ENCODE assay signal across 19 mouse cellular contexts in the genomic region with DNA sequence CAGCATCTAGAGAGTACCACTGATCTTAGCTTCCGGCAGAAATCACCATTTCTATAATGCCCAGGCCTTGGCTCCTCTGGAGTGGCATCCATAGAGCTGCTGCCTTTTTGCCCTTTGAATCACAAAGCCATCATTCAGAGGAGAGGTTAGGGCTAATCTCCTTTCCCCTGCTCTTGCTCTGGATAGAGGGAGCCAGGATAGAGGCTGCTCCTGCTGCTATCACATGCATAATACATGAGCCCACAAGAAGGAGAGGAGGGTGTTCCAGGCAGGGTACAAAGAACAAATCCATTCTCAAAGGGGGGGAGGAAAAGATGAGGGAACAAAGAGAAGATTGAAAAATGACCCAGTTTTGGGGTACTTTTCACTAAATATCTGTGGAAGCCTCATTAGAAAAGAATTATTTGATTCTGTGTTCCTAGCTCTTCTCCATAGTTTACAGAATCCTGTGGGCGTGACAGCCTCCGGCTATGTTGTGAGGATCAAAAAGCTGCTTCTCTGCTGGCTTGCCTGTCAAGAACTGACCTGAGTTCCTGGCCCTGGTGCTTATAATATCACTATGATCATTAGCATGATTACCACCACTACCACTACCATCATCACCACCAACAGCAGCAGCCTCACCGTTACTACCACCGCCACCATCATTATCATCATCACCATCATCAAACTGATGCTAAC. TPM values are rescaled to one million over a fixed set of nuclear protein-coding genes. Genes with fewer than 3 reads are reported as not detected.
DNase-seq lines count a peak whose midpoint lies in the region; ATAC-seq and TF ChIP-seq lines count a peak whose summit lies in the region.
"Had no signal": no experiment of that assay in that cellular context is flagged by ENCODE, and none has a peak within 500 bp of the region (broad histone marks: within the 10 kb centered on the region; RNA-seq: fewer than 3 reads in every experiment).

No protein-coding gene starts in this region.

- no peak for TF ChIP-seq CTCF in brain, embryonic 14.5 days (IDR thresholded peaks at IDR 0.05; ENCODE audit: borderline replicate concordance, extremely low read depth, insufficient read depth, insufficient read length)
- TF ChIP-seq CTCF in midbrain, postnatal 0 days (IDR thresholded peaks at IDR 0.05), result no peak
- TF ChIP-seq CTCF in thymus, adult 2 months (IDR thresholded peaks at IDR 0.05; ENCODE audit: borderline replicate concordance, control insufficient read depth, extremely low read depth, insufficient read depth, low read length, poor library complexity), result no peak

- H3K36me3 ChIP-seq in forebrain, embryonic 15.5 days, result no peaks in the 10 kb centered on the region
- H3K36me3 ChIP-seq in hindbrain, embryonic 16.5 days (ENCODE audit: control insufficient read depth, insufficient read depth, low read length), result no peaks in the 10 kb centered on the region
- H3K36me3 ChIP-seq in midbrain, postnatal 0 days (ENCODE audit: insufficient read depth, low read length), result no peaks in the 10 kb centered on the region
- H3K36me3 ChIP-seq in thymus, adult 2 months (ENCODE audit: control insufficient read depth, insufficient read depth, low read length), result peaks cover 14% of the 10 kb centered on the region
- H3K36me3 ChIP-seq: embryonic facial prominence, embryonic 12.5 days; kidney, embryonic 15.5 days had no signal

- H3K9ac ChIP-seq in forebrain, embryonic 15.5 days (replicated peaks), result no peak overlapping the region
- H3K9ac ChIP-seq in hindbrain, embryonic 16.5 days (ENCODE audit: low read depth, low read length), result no peak overlapping the region
- H3K9ac ChIP-seq in midbrain, postnatal 0 days (replicated peaks; ENCODE audit: low read length, poor library complexity, severe bottlenecking), result no peak overlapping the region
- H3K9ac ChIP-seq: embryonic facial prominence, embryonic 12.5 days; kidney, embryonic 15.5 days; lung, embryonic 14.5 days had no signal

- WGBS in forebrain, embryonic 15.5 days, result 32% methylated on average over 5 of the region's 5 CpGs
- WGBS in hindbrain, embryonic 16.5 days, result 43% methylated on average over 5 of the region's 5 CpGs
- WGBS in midbrain, postnatal 0 days, result 31% methylated on average over 5 of the region's 5 CpGs
- 97% methylated on average over 5 of the region's 5 CpGs for WGBS in thymus, adult 2 months

- H3K27ac ChIP-seq in forebrain, embryonic 15.5 days (replicated peaks), result no peak overlapping the region; the same call in 1 of the 2 replicates
- no peak overlapping the region for H3K27ac ChIP-seq in hindbrain, embryonic 16.5 days (ENCODE audit: low read depth, low read length)
- H3K27ac ChIP-seq in midbrain, postnatal 0 days (ENCODE audit: low read depth, low read length), result 0 out of 2 replicates have a peak overlapping the region, but pooled peaks have one; percentile 18
- no peak overlapping the region for H3K27ac ChIP-seq in thymus, adult 2 months (ENCODE audit: control insufficient read depth, insufficient read depth, low read length)
- H3K27ac ChIP-seq: embryonic facial prominence, embryonic 12.5 days; heart, adult 2 months; kidney, embryonic 15.5 days had no signal

- no peak overlapping the region for H3K4me3 ChIP-seq in forebrain, embryonic 15.5 days
- H3K4me3 ChIP-seq in hindbrain, embryonic 16.5 days (ENCODE audit: low read length), result no peak overlapping the region
- H3K4me3 ChIP-seq in midbrain, postnatal 0 days (ENCODE audit: low read depth, low read length), result no peak overlapping the region
- H3K4me3 ChIP-seq in thymus, adult 2 months (ENCODE audit: control insufficient read depth, insufficient read depth, low read length), result no peak overlapping the region
- H3K4me3 ChIP-seq: embryonic facial prominence, embryonic 12.5 days; heart, adult 2 months; kidney, embryonic 15.5 days had no signal

- peak; percentile 79 for DNase-seq in brain, embryonic 14.5 days (ENCODE audit: low read depth)
- DNase-seq in midbrain, postnatal 0 days (ENCODE audit: low spot score), result no peak
- no peak for DNase-seq in left cerebral cortex, postnatal 14 days (ENCODE audit: low spot score in 2 of 2)
- no peak for DNase-seq in thymus, adult 2 months
- DNase-seq: cerebellum, adult 11-12 months; heart, adult 2 months; heart, postnatal 10 days; layer of hippocampus, adult 9-11 months; lung, embryonic 14.5 days; thymus, postnatal 14 days had no signal

- TF ChIP-seq POLR2A in brain, embryonic 14.5 days (IDR thresholded peaks at IDR 0.05; ENCODE audit: borderline replicate concordance, extremely low read depth, insufficient read depth, insufficient read length, poor library complexity, severe bottlenecking), result no peak
- no peak for TF ChIP-seq POLR2A in thymus, adult 2 months (IDR thresholded peaks at IDR 0.05; ENCODE audit: control insufficient read depth, extremely low read depth, insufficient read depth, low read length, poor library complexity)

- H3K9me3 ChIP-seq in forebrain, embryonic 15.5 days, result no peaks in the 10 kb centered on the region
- no peaks in the 10 kb centered on the region for H3K9me3 ChIP-seq in hindbrain, embryonic 16.5 days (ENCODE audit: control insufficient read depth, low read length)
- H3K9me3 ChIP-seq in midbrain, postnatal 0 days (ENCODE audit: low read length), result no peaks in the 10 kb centered on the region
- H3K9me3 ChIP-seq: embryonic facial prominence, embryonic 12.5 days; kidney, embryonic 15.5 days had no signal

- ATAC-seq in forebrain, embryonic 15.5 days (replicated peaks), result peak; percentile 86; the same call in 1 of the 2 replicates
- peak; percentile 67; the same call in 1 of the 2 replicates for ATAC-seq in hindbrain, embryonic 16.5 days
- ATAC-seq in midbrain, postnatal 0 days (ENCODE audit: low FRiP score), result peak; percentile 68
- ATAC-seq in megakaryocyte, adult 5-6 weeks (ENCODE audit: poor library complexity, severe bottlenecking), result no peak
- ATAC-seq: activated CD4-positive, CD25-positive, alpha-beta regulatory T cell, adult 4 months; CD4-positive, CD25-positive, alpha-beta regulatory T cell, adult 4 months had no signal

- H3K4me2 ChIP-seq in forebrain, embryonic 15.5 days (replicated peaks), result no peak overlapping the region
- H3K4me2 ChIP-seq in hindbrain, embryonic 16.5 days (ENCODE audit: low read length), result no peak overlapping the region
- H3K4me2 ChIP-seq in midbrain, postnatal 0 days (ENCODE audit: low read depth, low read length, poor library complexity, severe bottlenecking), result no peak overlapping the region
- H3K4me2 ChIP-seq: embryonic facial prominence, embryonic 12.5 days; kidney, embryonic 15.5 days; lung, embryonic 14.5 days had no signal

- intact Hi-C loops in left cerebral cortex, postnatal 14 days (cut with DNase I), result no loop called here

- peaks cover 7% of the 10 kb centered on the region for H3K4me1 ChIP-seq in forebrain, embryonic 15.5 days
- no peaks in the 10 kb centered on the region for H3K4me1 ChIP-seq in hindbrain, embryonic 16.5 days (ENCODE audit: control insufficient read depth, insufficient read depth, low read depth, low read length)
- no peaks in the 10 kb centered on the region; the same call in 1 of the 2 replicates for H3K4me1 ChIP-seq in midbrain, postnatal 0 days (ENCODE audit: insufficient read depth, low read length)
- H3K4me1 ChIP-seq in thymus, adult 2 months (replicated peaks; ENCODE audit: control insufficient read depth, insufficient read depth, low read length), result no peaks in the 10 kb centered on the region
- H3K4me1 ChIP-seq: embryonic facial prominence, embryonic 12.5 days; kidney, embryonic 15.5 days had no signal

- no peaks in the 10 kb centered on the region for H3K27me3 ChIP-seq in forebrain, embryonic 15.5 days
- no peaks in the 10 kb centered on the region for H3K27me3 ChIP-seq in hindbrain, embryonic 16.5 days (replicated peaks; ENCODE audit: control insufficient read depth, insufficient read depth, low read length)
- no peaks in the 10 kb centered on the region for H3K27me3 ChIP-seq in midbrain, postnatal 0 days (ENCODE audit: insufficient read depth, low read length)
- H3K27me3 ChIP-seq in thymus, adult 2 months (ENCODE audit: control insufficient read depth, insufficient read depth, low read length), result no peaks in the 10 kb centered on the region
- H3K27me3 ChIP-seq: embryonic facial prominence, embryonic 12.5 days; kidney, embryonic 15.5 days had no signal

RNA-seq across cellular contexts. Expression of a gene that starts 16.8 kb away (rescaled TPM):
- 6.5 and 9.5 TPM in 2 replicates for polyA plus RNA-seq in brain, embryonic 14.5 days (2012; rRNA removed)
- polyA plus RNA-seq in forebrain, embryonic 15.5 days (2015; fragmentation: Nextera tagmentation; extraction: Ambion mirVana), result 1.9 and 2.2 TPM in 2 replicates
- polyA plus RNA-seq in hindbrain, embryonic 16.5 days (2015; fragmentation: Nextera tagmentation; extraction: Ambion mirVana), result 3.6 and 5.1 TPM in 2 replicates
- total RNA-seq in midbrain, postnatal 0 days (2014; rRNA removed), result 9.2 and 10.1 TPM in 2 replicates
- 3.2 and 3.4 TPM in 2 replicates for polyA plus RNA-seq in midbrain, postnatal 0 days (2015; fragmentation: Nextera tagmentation; extraction: Ambion mirVana)
- not detected in 2 replicates for total RNA-seq in megakaryocyte, adult 5-6 weeks (2015)
- 0.11 and 0.12 TPM in 2 replicates for total RNA-seq in megakaryocyte, adult 5-6 weeks (2017)
- 1 to 10 TPM; 1.0 to 1.6 TPM for total RNA-seq in left cerebral cortex, postnatal 14 days (2021)
- polyA plus RNA-seq in thymus, adult 2 months (2012; rRNA removed), result 0.05 and 0.07 TPM in 2 replicates
- total RNA-seq: heart, adult 2 months; heart, postnatal 10 days; liver, adult 2 months; megakaryocyte progenitor cell, adult 5-6 weeks had no signal
- polyA plus RNA-seq: liver, adult 2 months; lung, embryonic 14.5 days had no signal
